7 mouse cellular contexts compared by ENCODE assay signal in the genomic region with DNA sequence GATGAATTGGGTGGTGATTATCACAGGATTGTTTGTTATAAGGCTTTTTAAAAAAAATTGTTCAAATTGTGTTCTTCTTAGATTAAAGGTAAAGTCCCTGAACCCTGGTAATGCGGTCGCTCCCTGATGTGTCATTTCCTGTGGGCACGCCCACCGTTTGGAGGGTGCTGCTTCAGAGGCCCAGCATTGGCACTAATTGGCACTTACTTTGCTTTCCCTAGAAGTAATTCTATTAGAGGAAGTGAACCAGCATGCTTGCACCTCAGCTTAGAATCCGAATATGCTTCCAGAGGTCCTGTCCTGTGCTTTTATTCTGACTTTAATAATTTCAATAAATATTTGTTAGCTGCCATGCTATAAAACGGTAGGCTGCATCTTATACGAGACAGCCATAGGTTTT.
DNase-seq lines count a peak whose midpoint lies in the region; ATAC-seq and TF ChIP-seq lines count a peak whose summit lies in the region.

No protein-coding gene starts in this region.

- DNase-seq in neural tube, embryonic 10.5 days (ENCODE audit: extremely low spot score, low spot score): no peak
- peak; percentile 26 for DNase-seq in lung, postnatal 0 days (ENCODE audit: low spot score)
- DNase-seq in thymus, postnatal 36 days: peak; percentile 16 to 24
- DNase-seq in gastrocnemius, postnatal 4 days (ENCODE audit: low spot score in 2 of 2): no peak
- no peak for DNase-seq in cerebellum, postnatal 4 days (ENCODE audit: low spot score in 2 of 2)

- TF ChIP-seq CTCF in lung, postnatal 0 days (IDR thresholded peaks at IDR 0.05): no peak

- no peak overlapping the region for H3K4me2 ChIP-seq in neural tube, embryonic 13.5 days
- no peak overlapping the region for H3K4me2 ChIP-seq in lung, postnatal 0 days (replicated peaks; ENCODE audit: low read depth, low read length)

- TF ChIP-seq EP300 in lung, postnatal 0 days (IDR thresholded peaks at IDR 0.05): no peak

- no peaks in the 10 kb centered on the region for H3K27me3 ChIP-seq in neural tube, embryonic 13.5 days
- H3K27me3 ChIP-seq in lung, postnatal 0 days (replicated peaks; ENCODE audit: insufficient read depth, low read length): no peaks in the 10 kb centered on the region

- H3K4me3 ChIP-seq in neural tube, embryonic 13.5 days: no peak overlapping the region
- H3K4me3 ChIP-seq in lung, postnatal 0 days (ENCODE audit: low read depth, low read length): no peak overlapping the region

- H3K4me1 ChIP-seq in neural tube, embryonic 13.5 days (replicated peaks): peaks cover 11% of the 10 kb centered on the region
- peaks cover 3% of the 10 kb centered on the region; the same call in 1 of the 2 replicates for H3K4me1 ChIP-seq in lung, postnatal 0 days (ENCODE audit: insufficient read depth, low read depth, low read length)

- no peaks in the 10 kb centered on the region for H3K9me3 ChIP-seq in neural tube, embryonic 13.5 days
- no peaks in the 10 kb centered on the region for H3K9me3 ChIP-seq in lung, postnatal 0 days (ENCODE audit: low read length)

- H3K27ac ChIP-seq in neural tube, embryonic 13.5 days (replicated peaks): peak overlapping the region; percentile 34; the same call in 1 of the 2 replicates
- H3K27ac ChIP-seq in lung, postnatal 0 days (ENCODE audit: low read length): peak overlapping the region; percentile 57; the same call in 1 of the 2 replicates

- peaks cover 11% of the 10 kb centered on the region for H3K36me3 ChIP-seq in neural tube, embryonic 13.5 days
- H3K36me3 ChIP-seq in lung, postnatal 0 days (ENCODE audit: insufficient read depth, low read length): no peaks in the 10 kb centered on the region

- H3K9ac ChIP-seq in neural tube, embryonic 13.5 days: no peak overlapping the region
- H3K9ac ChIP-seq in lung, postnatal 0 days (replicated peaks; ENCODE audit: low read depth): no peak overlapping the region

- no peak for ATAC-seq in neural tube, embryonic 13.5 days (ENCODE audit: low read depth)
- peak; percentile 58; the same call in 1 of the 2 replicates for ATAC-seq in granulocyte monocyte progenitor cell, adult 5-6 weeks (replicated peaks; ENCODE audit: poor library complexity, severe bottlenecking)
- peak; percentile 49 for ATAC-seq in lung, postnatal 0 days

- WGBS in neural tube, embryonic 13.5 days: 75% methylated on average over 7 of the region's 7 CpGs
- 30% methylated on average over 7 of the region's 7 CpGs for WGBS in lung, postnatal 0 days

Comparison
In these comparisons a context has a peak if more than half of its experiments do, and no peak if none do; other contexts are left out.
1. DNase-seq: peak in lung, postnatal 0 days (single experiment) and thymus, postnatal 36 days (2 of 2); none in neural tube, embryonic 10.5 days (single experiment), gastrocnemius, postnatal 4 days (0 of 2) and cerebellum, postnatal 4 days (0 of 2).